Mouse (Mus musculus) olfactory bulb, adult 2 months (tissue): Measurements from ENCODE around the gene Limch1.

Experiments used
- CTCF ChIP-seq: fragments of 200-500 bp; IDR thresholded peaks from 2 replicates; pipeline ENCODE4 v1.5.1; 2012; ENCODE audit warnings: low read depth, mild to moderate bottlenecking, low read length, moderate library complexity; ENCODE audit not compliant: insufficient read depth
- POLR2A ChIP-seq: fragments of 200-500 bp; IDR thresholded peaks from 2 replicates; pipeline ENCODE4 v1.6.1; 2012; ENCODE audit warnings: mild to moderate bottlenecking, low read depth, low read length, moderate library complexity; ENCODE audit not compliant: insufficient read depth

GRCm38 (mm10) chr5:66710445-66711019 lies 35.1 kb upstream of the Limch1 start:
- TF ChIP-seq CTCF (no peak), POLR2A (no peak)
